In the genomic region with DNA sequence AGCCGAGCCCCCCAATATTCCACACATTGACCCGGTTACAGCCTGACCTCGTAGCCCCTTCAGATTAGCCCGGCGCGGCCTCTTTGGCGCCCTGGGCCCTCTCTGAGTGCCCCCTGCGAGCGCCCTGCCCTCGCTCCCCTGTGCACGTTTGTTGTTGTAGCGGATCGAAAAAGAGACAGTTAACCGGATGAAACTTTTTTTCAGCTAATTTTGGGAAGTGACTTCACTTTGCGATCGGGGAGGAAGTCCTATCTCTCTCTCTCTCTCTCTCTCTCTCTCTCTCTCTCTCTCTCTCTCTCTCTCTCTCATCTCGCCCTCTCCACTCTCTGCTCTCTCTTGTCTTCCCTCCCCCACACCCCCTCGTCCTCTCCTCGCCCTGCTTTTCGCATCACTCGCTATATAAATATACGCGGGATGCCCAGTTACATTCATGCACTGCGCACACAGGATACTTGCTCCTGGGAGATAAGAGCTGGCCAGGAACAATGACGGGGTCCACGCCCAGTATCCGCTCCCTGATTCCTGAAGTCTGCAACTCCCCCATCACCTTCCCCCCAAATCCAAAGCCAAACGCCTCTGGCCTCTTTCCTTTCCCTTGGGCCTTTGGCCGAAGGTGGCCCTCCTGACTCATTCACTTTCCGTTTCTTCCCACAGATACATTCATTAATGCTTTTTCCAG, we compare ENCODE assay signal across 8 mouse cellular contexts. TPM values are rescaled to one million over a fixed set of nuclear protein-coding genes. Genes with fewer than 3 reads are reported as not detected.
A peak's percentile ranks its signal among the peaks of the same experiment; 100 is the strongest.
DNase-seq lines count a peak whose midpoint lies in the region; ATAC-seq lines count a peak whose summit lies in the region.

No protein-coding gene starts in this region.

- WGBS in forebrain, embryonic 13.5 days: under 1% methylated on average over 30 of the region's 30 CpGs
- under 1% methylated on average over 30 of the region's 30 CpGs for WGBS in hindbrain, embryonic 15.5 days
- WGBS in liver, embryonic 13.5 days (ENCODE audit: insufficient replicate concordance): 1% methylated on average over 30 of the region's 30 CpGs

- H3K27ac ChIP-seq in forebrain, embryonic 13.5 days: no peak overlapping the region; the same call in 1 of the 2 replicates
- peak overlapping the region; percentile 49 for H3K27ac ChIP-seq in hindbrain, embryonic 15.5 days (replicated peaks)
- H3K27ac ChIP-seq in liver, embryonic 13.5 days: peak overlapping the region; percentile 80

- H3K27me3 ChIP-seq in forebrain, embryonic 13.5 days: peaks cover 95% of the 10 kb centered on the region
- H3K27me3 ChIP-seq in hindbrain, embryonic 15.5 days: peaks cover 71% of the 10 kb centered on the region
- peaks cover 88% of the 10 kb centered on the region for H3K27me3 ChIP-seq in liver, embryonic 13.5 days

- H3K9ac ChIP-seq in forebrain, embryonic 13.5 days: peak overlapping the region; percentile 67
- peak overlapping the region; percentile 48; the same call in 1 of the 2 replicates for H3K9ac ChIP-seq in hindbrain, embryonic 15.5 days
- peak overlapping the region; percentile 68 for H3K9ac ChIP-seq in liver, embryonic 13.5 days

- H3K9me3 ChIP-seq in forebrain, embryonic 13.5 days (replicated peaks): no peaks in the 10 kb centered on the region
- H3K9me3 ChIP-seq in hindbrain, embryonic 15.5 days: no peaks in the 10 kb centered on the region
- no peaks in the 10 kb centered on the region for H3K9me3 ChIP-seq in liver, embryonic 13.5 days (replicated peaks)

- peak; percentile 11 for DNase-seq in ovary, postnatal 36 days (ENCODE audit: low spot score)
- DNase-seq in ovary, postnatal 10 days (ENCODE audit: low spot score): no peak
- DNase-seq in liver, embryonic 13.5 days: no peak
- DNase-seq in naive thymus-derived CD4-positive, alpha-beta T cell, adult 2 months (ENCODE audit: low read depth): peak; percentile 83
- no peak for DNase-seq in urinary bladder, adult 18-20 months (ENCODE audit: low spot score in 2 of 2)
- no peak for DNase-seq in urinary bladder, postnatal 4 days (ENCODE audit: low spot score in 2 of 2)

- H3K4me2 ChIP-seq in forebrain, embryonic 13.5 days: peak overlapping the region; percentile 85
- H3K4me2 ChIP-seq in hindbrain, embryonic 15.5 days: peak overlapping the region; percentile 94
- peak overlapping the region; percentile 79 for H3K4me2 ChIP-seq in liver, embryonic 13.5 days

- peak; percentile 22; the same call in 1 of the 2 replicates for ATAC-seq in forebrain, embryonic 13.5 days
- ATAC-seq in hindbrain, embryonic 15.5 days (ENCODE audit: low FRiP score, low read depth): no peak
- ATAC-seq in liver, embryonic 13.5 days (ENCODE audit: low read depth): 0 out of 2 replicates have a peak, but pooled peaks have one; percentile 37

- H3K36me3 ChIP-seq in forebrain, embryonic 13.5 days (ENCODE audit: poor library complexity, severe bottlenecking): no peaks in the 10 kb centered on the region
- no peaks in the 10 kb centered on the region for H3K36me3 ChIP-seq in hindbrain, embryonic 15.5 days
- no peaks in the 10 kb centered on the region for H3K36me3 ChIP-seq in liver, embryonic 13.5 days

- peak overlapping the region; percentile 50 for H3K4me3 ChIP-seq in forebrain, embryonic 13.5 days
- H3K4me3 ChIP-seq in hindbrain, embryonic 15.5 days: peak overlapping the region; percentile 45
- H3K4me3 ChIP-seq in liver, embryonic 13.5 days (replicated peaks): peak overlapping the region; percentile 61

- H3K4me1 ChIP-seq in forebrain, embryonic 13.5 days: peaks cover 42% of the 10 kb centered on the region
- peaks cover 43% of the 10 kb centered on the region for H3K4me1 ChIP-seq in hindbrain, embryonic 15.5 days (replicated peaks)
- H3K4me1 ChIP-seq in liver, embryonic 13.5 days (replicated peaks): peaks cover 43% of the 10 kb centered on the region

RNA-seq across cellular contexts. Expression of a gene that starts 1.3 kb away (rescaled TPM):
- polyA plus RNA-seq in forebrain, embryonic 13.5 days (2015; fragmentation: Nextera tagmentation; extraction: Ambion mirVana): 7.0 TPM in 2 replicates
- 8.7 TPM in 2 replicates for polyA plus RNA-seq in hindbrain, embryonic 15.5 days (2015; fragmentation: Nextera tagmentation; extraction: Ambion mirVana)
- polyA plus RNA-seq in liver, embryonic 13.5 days (2015; fragmentation: Nextera tagmentation; extraction: Ambion mirVana): 9.1 and 13.2 TPM in 2 replicates

Comparison
In these comparisons a context has a peak if more than half of its experiments do, and no peak if none do; other contexts are left out.
1. DNase-seq: peak in ovary, postnatal 36 days (single experiment) and naive thymus-derived CD4-positive, alpha-beta T cell, adult 2 months (single experiment); none in ovary, postnatal 10 days (single experiment), liver, embryonic 13.5 days (single experiment), urinary bladder, adult 18-20 months (0 of 2) and urinary bladder, postnatal 4 days (0 of 2).
2. Peak in every context shown above with its lines, with median percentiles within 50 percentile points of each other: H3K4me2 ChIP-seq, H3K4me3 ChIP-seq and H3K9ac ChIP-seq.